Mouse (Mus musculus) heart, adult 8-10 months (tissue): ENCODE measurements around the gene Olfr1104. TPM values are rescaled to one million over a fixed set of nuclear protein-coding genes. Genes with fewer than 3 reads are reported as not detected.

ENCODE experiments used
- DNase-seq: peaks from one replicate; pipeline ENCODE4 v3.0.0; 2022; ENCODE audit warnings: low spot score
- total RNA-seq, 4 experiments: library from RNA; stranded (reverse); gene quantifications; 2 replicates each; pipeline ENCODE4 v1.2.4; 2022

Gene Olfr1104
- total RNA-seq, result not detected

DNA sequence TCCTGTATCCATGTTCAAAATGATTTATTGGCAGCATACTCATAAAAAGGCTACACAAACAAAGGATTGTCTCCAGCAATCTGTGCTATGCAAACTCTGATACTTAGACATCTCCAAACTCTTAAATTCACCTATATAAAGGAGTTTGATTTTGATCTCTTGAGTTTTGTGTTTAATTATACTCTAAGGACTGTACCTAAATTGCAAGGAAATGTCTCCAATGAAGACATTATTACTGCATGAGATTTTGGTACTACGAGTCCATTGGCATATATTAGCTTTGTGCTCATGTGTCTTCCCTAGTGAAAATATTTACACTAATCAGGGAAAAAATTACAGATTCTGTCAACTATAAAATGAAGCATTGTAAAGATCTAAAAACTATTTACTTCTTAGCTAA, at the start of gene Olfr1104:
Olfr1104 (minus strand) TSS at position 101 of the 400 bp plus-strand sequence.
- no peak for DNase-seq

DNA sequence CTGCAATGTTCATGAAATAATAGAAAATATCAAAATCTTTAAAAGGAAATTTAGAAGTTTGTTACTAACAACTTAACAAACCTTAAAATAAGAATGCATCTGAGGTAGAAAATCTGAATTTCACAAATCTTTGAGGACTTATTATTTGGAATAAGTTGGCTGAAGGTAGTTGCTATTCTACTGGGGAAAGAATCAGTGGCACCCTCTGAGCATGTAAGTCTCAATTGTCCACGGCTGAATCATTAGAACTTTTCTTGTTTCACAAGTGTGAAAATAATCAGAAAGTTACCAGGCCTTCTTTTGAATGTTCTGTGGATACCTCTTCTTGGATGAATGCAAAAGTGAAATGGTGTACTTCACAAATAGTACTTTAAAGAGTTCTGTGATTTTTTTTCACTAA, 48.8 kb upstream of the Olfr1104 start, which contains the start of gene Olfr1107:
Olfr1107 (minus strand) TSS at position 101 of the 400 bp plus-strand sequence.
- DNase-seq, result no peak

DNA sequence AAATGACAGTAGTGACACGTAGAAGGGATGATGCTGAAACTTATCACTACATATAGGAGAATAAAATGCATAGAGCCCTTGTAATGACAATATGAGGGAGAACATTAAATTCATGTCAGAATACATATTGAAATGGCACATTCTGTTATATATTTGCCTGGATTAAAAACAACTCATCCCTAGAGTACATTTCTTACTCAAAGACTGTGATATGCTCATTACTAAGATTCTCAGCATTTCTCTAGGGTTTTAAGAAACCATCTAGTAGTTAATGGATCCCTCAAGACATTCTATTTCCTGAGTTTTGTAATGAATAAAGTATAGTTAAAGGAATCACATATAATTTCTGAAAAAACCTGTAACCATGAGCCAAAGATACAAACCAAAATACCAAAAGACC, 25.3 kb upstream of the Olfr1104 start, which contains the start of gene Olfr1106:
Olfr1106 (minus strand) TSS at position 101 of the 400 bp plus-strand sequence.
- no peak for DNase-seq

DNA sequence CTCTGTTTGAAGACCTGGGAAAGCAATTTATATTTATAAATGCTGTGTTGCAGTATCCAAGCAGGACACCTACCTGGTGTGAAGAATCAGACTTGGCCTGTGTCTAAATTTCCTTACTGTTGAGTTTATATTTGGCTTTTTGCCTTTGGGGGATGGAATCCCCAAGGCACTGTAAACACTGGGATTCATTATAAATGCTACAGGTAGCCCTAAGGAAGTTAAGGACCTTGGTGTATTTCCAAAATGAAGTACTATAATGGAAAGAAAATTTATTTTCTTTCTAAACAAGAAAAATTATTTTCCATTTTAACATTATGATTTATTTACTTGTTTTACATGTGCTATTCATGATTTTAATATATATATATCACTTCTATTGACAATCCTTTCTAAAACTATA, 9.6 kb upstream of the Olfr1104 start, which contains the start of gene Olfr1105:
Olfr1105 (minus strand) TSS at position 101 of the 400 bp plus-strand sequence.
- no peak for DNase-seq

DNA sequence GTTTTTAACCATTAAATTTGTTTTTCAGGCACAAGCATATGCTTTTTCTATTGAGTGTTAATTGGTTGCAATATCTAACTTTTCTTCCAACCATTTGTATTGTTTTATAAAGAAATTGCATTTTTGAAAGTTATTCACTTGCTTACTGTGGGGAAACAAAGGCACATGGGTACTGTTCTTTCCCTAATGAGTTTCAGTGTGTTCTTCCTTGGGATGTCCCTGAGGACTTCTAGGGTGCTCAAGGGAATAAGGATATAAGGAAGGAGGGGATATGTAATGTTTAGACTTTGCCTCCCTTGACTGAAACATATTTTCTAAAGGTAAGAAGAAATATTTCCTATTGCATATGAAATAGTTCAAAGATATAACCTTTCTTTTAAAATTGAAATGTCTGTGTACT, 28.8 kb downstream of the Olfr1104 start, which contains the start of gene Olfr1102:
Olfr1102 (plus strand) TSS at position 301 of the 400 bp plus-strand sequence.
- DNase-seq, result no peak

DNA sequence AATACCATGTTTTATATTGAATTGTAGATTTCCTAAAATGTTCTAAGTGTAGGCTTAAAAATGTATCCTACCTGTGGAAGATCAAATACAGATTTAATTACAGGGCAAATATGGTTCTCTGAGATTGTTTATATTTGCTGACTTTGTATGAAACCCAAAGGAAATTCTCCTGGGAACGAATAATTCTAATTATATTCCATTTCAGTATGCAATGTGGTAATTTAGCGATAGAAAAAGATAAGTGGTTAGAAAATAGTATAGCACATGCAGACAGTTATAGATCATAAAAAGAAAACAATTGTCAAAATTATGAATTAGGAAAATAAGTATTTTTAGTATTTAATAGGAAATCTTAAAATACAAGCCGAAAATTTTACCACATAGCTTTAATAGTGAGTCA, 35.8 kb downstream of the Olfr1104 start, which contains the start of gene Olfr1101:
Olfr1101 (minus strand) TSS at position 101 of the 400 bp plus-strand sequence.
- no peak for DNase-seq

DNA sequence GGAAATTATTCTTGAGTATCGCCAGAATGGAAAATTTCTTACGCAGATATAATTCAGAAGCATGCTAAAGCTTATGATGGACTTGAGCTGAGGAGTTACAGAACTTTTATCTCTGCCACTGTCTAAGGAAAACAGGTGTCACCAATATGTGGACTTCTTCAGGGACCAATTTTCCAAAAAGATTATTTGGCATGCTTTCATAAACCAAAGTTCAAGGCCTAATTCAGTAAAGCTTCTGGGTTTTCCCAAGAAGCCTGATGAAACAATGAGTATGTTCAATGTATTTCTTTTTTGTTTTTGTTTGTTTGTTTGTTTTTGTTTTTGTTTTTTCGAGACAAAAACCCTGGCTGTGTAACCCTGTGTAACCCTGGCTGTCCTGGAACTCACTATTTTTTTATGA, 47.0 kb downstream of the Olfr1104 start, which contains the start of gene Olfr1100:
Olfr1100 (minus strand) TSS at position 101 of the 400 bp plus-strand sequence.
- no peak for DNase-seq

Other genes with a start within 250 kb of the Olfr1104 start
- not detected for gene Olfr1093, start 244.6 kb downstream of the Olfr1104 start, total RNA-seq
- gene Olfr141, start 217.1 kb downstream of the Olfr1104 start, total RNA-seq, result not detected
- not detected for gene Olfr1094, start 202.4 kb downstream of the Olfr1104 start, total RNA-seq
- gene Olfr1095, start 175.4 kb downstream of the Olfr1104 start, total RNA-seq, result not detected
- not detected for gene Gm13723, start 152.3 kb downstream of the Olfr1104 start, total RNA-seq
- not detected for gene Olfr1097, start 134.9 kb downstream of the Olfr1104 start, total RNA-seq
- gene Olfr1098, start 102.5 kb downstream of the Olfr1104 start, total RNA-seq, result not detected
- not detected for gene Olfr1099, start 66.4 kb downstream of the Olfr1104 start, total RNA-seq
- gene Olfr1100, start 47.1 kb downstream of the Olfr1104 start, total RNA-seq, result not detected
- gene Olfr1101, start 35.9 kb downstream of the Olfr1104 start, total RNA-seq, result not detected
- not detected for gene Olfr1102, start 28.7 kb downstream of the Olfr1104 start, total RNA-seq
- gene Olfr1105, start 9.5 kb upstream of the Olfr1104 start, total RNA-seq, result not detected
- gene Olfr1106, start 25.2 kb upstream of the Olfr1104 start, total RNA-seq, result not detected
- not detected for gene Olfr1107, start 48.7 kb upstream of the Olfr1104 start, total RNA-seq
- not detected for gene Olfr1109, start 68.9 kb upstream of the Olfr1104 start, total RNA-seq
- not detected for gene Olfr259, start 87.5 kb upstream of the Olfr1104 start, total RNA-seq
- gene Olfr1110, start 113.2 kb upstream of the Olfr1104 start, total RNA-seq, result not detected
- not detected for gene Olfr1111, start 125.5 kb upstream of the Olfr1104 start, total RNA-seq
- not detected for gene Olfr1112, start 160.7 kb upstream of the Olfr1104 start, total RNA-seq
- gene Olfr1113, start 181.9 kb upstream of the Olfr1104 start, total RNA-seq, result not detected
- gene Olfr1115, start 220.9 kb upstream of the Olfr1104 start, total RNA-seq, result not detected
- gene Olfr1116, start 240.5 kb upstream of the Olfr1104 start, total RNA-seq, result not detected